Mouse (Mus musculus): Measurements from ENCODE around the gene Elf4.

Elf4 gene

DNA sequence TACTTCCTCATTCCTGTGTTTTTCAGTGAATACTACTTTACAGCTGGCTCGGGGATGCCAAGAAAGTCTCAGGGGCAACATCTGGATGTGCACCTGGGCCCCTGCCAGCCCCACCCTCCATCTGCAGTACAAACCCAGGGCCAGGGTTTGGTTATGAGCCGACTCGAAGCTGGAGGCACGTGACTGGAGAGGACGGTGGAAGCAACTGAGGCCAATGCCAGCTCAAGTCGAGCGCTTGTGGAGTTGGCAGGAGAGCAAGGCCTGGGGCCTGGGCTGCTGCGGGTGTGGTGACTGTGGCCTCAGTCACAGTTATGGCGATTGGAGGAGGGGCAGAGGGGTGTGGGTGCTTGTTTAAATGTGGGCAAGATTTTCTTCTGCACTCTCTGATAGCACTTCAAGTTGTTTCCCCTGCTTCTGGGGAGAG lies 27.4 kb downstream of the Elf4 start:
- DNase-seq: no peak

DNA sequence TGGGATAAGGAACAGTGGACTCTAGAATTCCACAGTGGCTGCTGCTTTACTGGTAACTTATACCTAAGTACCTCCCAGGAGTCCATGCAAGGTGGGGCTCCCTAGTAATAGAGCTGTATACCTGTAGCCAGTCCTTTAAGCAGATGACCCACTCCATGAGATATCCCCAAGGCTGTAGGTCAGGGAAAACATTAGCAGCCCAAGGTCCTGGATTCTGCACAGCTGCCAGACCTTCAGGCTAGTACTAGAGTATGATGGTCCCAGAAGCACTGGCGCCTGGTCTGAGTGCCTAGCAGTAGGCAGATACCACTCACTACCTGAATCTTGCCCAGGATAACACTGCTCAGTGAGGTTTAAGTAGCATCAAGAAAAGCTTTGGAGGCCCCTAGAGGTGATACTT lies 28.7 kb downstream of the Elf4 start:
- no peak for DNase-seq

DNA sequence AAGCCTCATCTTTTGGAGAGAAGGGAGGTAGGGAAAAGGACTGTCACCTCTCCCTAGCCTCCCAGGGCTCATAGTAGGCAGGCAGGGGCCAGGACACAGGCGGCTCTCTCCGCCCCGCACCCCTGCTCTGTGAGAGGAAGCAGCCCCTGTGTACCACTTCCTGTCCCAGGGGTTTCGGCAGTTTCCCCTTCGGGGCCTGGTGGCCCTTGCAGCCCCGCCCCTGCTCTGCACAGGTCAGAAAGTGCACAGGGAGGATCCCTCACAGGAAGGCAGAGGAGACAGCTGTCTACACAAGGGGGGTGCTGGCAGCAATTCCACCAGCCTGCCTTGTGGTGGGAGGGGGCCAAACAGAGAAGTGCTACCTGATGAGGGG lies 29.4 kb downstream of the Elf4 start:
- DNase-seq: no peak

DNA sequence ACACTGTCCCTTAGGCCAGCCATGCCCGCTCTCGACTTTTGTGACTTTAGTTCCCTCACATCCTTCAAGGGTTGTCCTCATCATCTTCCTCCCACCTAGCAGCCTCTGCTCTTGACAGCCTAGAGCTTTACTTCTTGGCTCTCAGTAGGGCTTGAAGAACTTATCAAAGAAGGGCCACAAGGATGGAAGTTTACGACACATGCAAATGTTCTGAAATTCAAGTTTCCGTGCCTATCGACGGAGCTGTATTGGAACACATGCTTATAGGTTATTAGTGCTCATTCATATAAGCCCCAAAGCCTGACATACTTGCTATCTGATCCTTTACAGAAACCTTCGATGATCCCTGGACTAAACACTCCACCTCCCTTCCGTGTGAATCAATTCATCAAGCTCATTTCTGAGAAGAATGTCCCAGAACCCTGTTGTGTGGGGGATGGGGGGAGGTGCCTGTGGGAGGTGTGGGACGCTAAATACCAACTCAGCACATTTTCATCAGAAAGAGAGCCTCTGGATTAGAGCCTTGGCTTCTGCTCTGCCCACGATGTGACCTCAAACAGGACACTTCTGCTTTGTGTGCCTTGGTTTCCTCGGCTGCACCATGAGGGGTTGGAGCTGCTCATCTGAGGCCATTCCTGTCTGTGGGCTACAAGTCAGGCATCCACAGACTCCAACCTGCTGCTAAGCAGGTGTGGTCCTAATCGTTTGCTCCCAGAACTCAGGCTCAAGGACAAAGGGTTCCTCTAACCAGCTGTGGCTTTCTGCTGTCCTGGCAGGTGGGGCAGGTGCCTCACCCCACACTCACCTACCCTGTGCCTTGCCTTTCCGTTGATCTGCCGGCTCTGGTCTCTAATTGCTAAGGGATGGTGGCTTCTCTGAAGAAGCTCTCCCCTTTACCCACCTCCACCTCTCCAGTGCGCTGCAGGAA lies 30.1 kb downstream of the Elf4 start:
- no peak for DNase-seq

DNA sequence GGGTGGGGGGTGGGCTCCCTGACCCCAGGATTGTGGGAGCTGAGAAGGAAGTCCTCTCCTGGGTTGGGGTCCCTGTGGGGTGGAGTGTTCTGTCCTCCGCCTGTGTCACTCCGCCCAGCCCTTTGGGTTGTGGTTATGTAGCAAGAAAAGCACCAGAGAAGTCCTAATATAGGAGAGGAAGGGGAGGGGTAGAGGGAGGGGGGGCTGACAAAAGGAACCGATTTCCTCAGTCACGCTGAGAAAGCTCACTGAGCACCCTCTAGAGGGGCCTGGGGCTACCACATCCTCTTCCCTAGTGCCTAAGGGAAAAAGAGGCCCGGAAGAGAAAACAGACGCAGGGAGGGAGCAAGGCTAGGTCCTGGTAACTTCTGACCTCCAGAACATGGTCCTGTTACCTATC lies 33.4 kb downstream of the Elf4 start:
- no peak for DNase-seq

DNA sequence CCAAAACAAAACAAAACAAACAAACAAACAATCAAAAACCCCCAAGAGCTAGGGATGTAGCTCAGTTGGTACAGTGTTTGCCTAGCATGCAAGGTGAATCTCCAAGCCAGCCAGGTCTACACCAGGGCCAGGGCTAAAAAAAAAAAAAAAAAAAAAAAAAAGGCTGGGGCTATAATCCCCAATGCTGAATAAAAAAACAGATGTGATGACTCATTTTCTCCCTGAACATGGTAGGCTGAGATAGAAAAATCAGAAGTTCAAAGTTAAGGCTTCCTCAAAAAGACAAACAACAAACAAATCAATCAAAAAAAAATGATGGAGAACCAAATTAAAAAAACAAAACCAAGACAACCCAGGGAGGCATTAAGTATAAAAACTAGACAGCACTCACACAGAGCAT lies 33.8 kb downstream of the Elf4 start:
- DNase-seq: no peak

DNA sequence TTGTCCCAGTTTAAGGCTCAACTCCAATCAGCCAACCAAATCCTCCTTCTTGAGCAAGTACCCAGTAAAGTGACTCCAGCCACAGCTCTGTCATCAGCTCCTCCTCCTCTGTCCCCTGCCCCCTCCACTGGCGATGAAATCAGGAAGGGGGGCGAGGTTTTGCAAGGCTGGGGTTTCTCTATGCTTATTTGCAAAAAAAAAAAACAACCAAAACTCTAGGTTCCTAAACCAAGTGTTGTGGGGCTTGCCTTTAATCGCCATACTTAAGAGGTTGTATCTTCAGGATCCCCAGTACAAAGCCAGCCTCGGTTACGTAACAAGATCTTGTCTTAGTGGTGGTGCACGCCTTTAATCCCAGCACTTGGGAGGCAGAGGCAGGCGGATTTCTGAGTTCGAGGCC lies 34.3 kb downstream of the Elf4 start:
- DNase-seq: no peak

DNA sequence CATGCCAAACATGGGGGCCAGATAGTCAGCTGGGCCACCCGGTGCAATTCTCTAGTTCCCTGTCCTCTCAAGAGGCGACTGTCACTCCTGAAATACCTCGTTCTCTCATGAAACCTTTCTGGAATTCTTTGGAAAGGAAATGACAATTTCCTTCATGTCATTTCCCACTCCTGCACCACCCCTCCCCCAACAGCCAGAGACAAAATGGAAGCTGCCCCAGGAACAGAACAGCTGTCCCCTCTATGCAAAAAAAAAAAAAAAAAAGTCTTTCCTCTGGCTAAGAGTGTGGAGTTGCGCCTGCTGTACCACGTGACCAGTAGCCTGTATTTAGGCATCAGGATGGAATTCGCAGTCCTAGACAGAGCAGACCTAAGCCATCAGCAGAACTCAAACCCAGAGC lies 34.7 kb downstream of the Elf4 start:
- DNase-seq: no peak

DNA sequence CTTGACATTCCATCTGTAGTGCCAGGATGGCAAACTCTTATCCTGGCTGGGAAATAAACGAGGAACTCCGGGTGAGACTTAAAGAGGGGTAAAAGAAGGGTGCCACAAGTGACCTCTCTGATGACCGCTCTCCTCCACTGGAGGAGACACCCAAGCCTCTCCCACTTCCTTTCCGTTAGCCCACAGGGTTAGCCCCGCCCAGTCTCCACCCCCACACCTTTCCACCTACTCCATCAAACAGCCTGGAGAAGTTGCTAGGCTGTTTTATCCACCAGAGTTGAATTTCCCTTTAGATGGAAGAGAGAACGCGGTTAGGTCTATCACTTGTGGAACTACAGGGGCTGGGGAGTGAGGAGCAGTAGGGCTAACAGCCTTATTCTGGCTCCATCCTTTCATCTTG lies 37.7 kb downstream of the Elf4 start:
- no peak for DNase-seq

DNA sequence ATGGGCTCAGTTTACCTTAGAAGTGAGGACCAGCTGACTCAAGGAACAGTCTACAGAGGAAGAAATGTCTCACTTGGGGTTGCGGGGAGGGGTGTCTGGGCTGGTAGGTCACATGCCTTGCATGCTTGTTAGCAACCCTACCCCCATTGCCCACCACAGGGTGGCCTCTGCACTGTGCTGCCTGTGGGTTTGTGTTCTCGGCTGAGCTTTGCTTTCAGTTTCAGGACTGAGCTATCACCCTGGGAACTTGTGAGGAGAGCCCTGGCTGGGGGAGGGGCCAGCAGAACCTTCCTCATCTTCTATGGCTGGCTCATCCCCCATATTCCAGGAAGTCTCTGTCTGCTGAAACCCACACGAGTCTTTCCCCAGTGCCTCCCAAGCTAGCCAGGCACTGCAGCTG lies 38.3 kb downstream of the Elf4 start:
- DNase-seq: no peak

DNA sequence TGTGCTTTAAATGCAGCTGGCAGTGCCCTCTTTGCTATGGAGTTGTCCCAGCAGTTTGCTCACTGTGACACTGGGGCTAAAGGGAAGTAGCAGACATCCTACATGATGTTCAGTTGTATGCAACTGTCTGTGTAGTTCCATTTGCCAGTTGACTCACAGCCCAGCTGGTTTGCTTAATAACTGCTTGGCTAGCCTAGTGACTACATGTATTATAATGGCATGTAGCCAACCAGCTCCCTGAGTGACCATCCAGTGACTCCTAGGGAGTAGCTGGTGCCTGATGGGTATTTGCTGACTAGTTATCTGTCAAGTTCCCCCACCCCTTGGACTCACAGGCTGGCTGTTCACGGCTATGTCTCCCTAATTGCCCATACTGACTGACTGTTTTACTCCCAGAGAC lies 39.3 kb downstream of the Elf4 start:
- DNase-seq: no peak

DNA sequence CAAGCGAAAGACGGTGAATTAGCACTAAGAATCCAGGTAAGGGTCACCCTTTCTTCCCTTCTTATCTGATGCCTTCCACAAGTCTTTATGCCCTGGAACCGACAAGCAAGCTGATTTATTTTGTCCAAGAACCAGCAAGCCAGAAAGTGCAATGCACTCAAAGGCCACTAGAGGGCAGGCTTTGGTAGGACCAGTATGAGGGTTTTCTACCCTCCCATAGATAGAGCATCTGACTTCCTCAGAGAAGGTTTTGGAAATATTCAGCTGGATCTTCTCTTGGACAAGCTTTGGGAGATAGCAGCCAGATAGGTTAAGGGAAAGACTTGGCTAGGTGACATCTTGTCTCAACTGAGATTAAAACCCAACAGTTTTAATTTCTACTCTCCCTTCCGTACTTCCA lies 39.9 kb downstream of the Elf4 start:
- DNase-seq: peak; percentile 68

DNA sequence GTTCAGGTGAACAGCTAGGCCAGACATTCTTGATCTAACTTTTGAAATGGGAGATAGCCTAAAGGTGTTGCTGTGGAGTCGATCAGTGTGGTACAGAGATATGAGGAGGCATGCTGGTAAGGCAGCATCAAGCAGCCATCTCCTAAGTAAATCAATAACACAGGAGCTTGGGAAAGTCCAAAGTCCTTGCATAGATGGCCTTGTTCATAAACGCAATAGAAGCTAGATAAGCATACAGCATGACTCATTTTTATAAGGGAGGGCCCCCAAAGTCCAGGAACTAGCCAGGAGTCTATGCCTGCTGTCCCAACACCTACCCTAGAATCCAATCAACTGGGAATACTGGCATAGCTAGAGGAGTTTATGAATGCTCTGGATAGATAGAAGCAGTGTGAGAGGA lies 44.5 kb downstream of the Elf4 start:
- no peak for DNase-seq

DNA sequence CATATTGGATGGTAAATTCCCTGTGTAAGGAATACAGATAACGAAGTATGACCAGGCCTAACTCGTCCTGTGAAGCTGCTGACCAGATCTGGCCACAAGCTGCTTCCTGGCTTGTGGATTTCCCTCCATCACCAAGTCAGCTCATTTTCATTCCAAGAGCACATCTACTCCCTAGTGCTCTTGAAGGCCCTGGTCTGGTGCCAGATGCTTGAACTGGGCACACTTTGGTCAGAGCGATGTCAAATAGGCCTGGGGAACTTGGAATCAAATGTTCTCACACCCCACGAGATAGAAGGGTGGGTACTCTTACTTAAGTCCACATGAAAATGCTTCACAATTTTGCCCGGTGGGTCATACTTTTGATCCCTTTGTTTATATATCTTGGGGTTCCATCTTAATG lies 48.6 kb downstream of the Elf4 start:
- DNase-seq: no peak

DNA sequence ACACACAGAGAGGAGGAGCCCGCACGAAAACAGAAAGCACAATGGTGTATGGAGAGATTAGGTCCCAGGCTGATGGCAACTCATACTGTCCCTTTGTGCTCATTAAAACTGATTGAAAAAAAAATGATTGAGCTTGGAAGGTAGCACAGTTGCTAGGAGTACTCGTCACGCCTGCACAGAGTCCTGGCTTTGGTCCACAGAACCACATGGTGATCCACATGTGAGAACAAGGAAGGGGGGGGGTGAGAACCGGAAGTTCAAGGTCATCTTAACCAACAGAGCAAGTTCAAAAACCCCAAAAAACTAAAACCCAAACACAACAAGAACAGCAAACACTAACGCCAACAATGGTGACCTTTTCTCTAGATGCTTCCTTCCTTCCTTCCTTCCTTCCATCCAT lies 50.3 kb downstream of the Elf4 start:
- no peak for DNase-seq

DNA sequence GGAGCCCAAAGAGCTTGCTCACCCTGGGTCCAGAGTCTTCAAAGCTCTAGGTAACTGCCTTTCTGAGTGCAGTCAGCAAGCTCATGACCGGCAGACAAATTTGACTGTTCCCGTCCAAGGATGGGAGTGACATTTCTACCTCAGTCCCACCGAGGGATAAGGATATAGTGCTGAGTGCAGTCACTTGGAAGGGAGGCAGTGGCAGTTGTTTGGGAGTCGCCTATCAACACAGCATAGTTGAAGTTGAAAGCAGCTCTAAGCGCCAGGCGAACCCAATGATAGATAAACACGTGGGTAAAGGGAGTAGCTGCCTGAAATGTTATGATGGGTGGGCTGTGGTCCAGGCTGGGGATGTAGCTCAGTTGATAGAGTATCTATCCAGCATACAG lies 52.5 kb downstream of the Elf4 start:
- DNase-seq: no peak

DNA sequence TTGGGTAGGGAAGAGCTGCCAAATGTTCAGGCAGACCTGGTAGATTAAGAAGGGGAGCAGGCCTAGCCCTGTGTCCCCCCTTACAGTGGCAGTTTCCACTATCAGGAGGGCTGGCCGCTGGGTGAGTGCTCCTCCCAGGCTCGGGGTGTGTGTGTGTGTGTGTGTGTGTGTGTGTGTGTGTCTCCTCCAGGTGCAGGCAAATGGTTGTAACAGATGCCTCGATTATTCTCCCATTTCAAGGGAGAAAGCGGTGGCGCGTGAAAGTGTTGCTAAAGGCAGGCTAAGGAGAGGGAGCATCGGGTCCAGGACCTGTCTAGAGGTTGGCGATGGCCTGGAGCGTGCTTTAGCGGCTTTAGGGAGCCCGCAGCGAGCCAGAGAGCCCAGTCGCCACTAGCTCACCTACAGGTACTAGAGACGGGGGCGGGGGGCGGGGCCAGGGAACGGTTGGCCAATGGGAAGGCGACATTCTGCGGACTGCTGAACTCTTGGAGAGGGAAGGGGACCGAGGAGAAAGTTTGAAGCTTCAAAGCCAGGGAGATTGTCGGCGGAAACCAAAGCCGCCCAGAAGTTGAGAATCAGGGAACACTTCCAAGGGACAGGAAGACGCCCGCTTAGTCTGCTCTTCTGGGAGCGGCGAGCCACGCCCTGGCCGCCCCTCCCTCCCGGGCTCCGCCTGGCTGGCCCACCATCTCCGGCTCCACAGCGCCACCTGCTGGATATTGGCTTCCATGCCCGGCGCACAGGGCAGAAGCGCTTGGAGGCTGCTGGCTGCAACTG lies 53.1 kb downstream of the Elf4 start:
- peak; percentile 82 for DNase-seq

DNA sequence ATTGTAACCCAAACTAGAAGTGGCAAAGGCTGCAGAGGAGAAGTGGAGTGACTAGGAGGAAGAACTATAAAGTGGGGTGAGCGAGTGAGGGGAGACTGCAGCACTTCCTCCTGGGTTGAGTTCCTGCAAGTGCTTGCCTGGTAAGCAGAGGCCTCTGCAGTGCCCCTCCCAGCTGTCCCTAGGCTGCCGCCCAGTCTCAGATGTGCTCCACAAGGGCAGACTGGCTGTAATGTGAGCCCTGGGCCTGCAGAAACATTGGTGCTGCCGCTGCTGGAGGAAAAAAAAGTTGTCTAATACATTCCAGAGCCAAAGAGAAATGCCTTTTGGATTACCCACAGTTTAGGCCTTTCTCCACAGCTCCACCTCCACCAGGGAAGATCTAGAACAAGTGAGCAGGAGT lies 57.8 kb downstream of the Elf4 start:
- no peak for DNase-seq

DNA sequence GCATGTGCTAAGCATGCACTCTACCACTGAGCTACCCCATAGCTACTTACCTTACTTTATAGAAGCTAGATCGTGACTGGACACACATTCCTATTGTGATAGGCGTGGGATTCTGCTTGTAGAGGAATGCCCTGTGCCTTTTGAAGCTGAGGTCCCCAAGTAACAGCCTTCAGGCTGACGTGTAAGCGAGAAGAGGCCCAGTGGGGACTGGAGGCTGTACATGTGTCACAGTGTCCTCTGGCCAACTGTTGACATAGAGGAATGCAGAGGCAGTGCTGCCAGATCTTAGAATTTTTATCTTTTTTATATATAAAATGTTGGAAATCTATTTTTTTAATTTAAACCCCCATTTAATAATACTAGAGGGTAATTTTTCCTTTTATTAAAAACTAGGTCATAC lies 62.9 kb downstream of the Elf4 start:
- DNase-seq: no peak

DNA sequence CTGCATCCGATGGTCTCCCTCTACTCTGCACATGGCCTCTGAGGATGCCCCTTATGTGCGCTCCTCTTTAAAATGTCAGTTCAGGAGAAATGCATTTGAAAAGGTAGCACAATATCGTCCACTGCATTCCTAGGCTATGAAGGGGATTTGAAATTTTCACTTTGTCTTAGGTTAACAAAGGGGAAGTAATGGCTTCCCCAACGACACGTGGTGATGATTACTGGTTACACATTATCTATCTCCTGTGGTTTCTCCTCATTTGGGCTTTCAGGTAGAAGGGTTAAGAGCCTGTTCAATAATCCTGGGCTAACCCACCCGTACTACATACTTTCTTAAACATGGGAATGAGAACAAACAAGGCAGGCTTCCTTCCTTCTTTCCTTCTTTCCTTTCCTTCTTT lies 73.6 kb downstream of the Elf4 start:
- no peak for DNase-seq

DNA sequence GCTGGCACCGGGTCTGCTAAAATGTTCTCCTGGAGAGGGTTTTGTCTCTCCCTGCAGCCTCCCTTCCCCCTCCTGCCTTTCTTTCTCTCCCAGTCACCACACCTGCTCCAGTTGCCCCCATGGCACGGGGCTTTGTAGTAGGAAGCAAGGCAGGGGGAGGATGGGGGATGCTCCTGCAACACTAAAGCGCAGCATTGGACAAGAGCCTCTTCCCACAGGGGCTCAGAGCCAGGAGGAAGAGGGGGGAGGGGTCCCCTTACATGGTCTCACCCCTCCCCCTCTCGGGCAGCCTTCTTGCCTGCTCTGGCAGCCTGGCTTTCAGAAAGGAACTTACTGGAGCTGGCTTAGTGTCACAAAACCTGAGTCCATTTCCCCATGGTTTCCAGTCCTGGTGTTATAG lies 77.0 kb downstream of the Elf4 start:
- DNase-seq: no peak

DNA sequence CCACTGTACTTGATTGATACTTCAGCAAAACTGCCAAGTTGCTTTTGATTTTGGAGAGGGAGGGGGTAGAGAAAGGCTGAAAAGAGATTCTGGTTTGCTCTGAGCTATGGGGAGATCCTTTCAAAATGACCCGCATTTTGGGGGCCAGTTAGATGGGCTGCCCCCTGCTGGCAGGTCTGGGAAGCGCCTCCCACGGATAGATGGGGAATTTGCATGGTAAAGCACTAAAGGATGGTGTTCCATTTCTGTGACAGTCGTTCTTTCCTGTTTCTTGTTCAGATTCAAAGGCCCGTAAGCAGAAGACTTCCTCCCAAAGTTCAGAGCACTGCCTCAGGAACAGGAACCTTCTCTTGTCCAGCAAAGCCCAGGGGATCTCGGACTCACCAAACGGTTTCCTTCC lies 79.3 kb downstream of the Elf4 start:
- DNase-seq: peak; percentile 36

DNA sequence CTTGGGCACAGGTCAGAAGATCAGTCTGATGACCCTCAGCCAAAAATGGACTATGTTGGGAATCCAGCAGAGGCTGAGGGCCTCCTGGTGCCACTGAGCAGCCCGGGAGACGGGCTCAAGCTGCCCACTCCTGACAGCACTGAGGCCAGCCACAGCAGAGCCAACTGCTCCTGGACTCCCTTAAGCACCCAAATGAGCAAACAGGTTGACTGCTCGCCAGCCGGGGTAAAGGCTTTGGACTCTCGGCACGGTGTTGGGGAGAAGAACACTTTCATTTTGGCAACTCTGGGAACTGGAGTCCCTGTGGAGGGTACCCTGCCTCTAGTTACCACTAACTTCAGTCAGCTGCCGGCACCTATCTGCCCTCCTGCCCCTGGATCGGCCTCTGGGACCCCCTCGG lies 95.1 kb downstream of the Elf4 start:
- DNase-seq: no peak

DNA sequence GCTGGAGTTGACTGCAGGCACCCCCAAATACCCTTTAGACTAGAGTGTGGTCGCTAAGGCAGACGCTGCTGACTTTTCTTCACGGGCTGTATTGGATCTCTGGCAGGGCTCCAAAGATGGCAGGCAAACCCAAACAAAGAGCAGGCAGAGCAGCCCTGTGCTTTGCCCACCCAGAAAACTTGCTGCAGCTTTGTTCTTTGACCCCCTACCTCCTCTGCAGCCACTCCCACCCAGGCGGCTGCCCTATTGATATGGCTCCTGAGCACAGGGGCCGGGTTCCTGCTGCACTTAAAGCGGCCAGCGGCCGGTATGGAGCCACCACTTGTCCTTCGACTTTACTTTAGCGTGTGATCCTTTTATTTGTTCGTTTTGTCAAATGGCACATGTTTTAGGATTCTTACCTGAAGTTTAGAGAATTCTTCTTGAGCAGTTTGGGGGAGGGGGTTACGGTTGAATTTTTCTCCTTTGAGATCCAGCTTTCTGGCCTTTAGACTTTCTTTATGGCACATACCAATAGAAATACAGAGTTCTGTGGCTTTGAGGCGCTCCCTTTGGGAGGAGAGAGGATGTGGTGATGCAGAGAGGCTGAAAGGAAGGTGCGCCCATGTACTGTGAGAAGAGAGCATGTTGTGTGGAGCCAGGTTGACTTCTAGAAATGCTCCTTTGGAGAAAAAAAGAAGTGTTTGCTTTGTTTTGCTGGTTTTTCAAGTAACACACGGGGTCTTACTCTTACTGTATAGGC lies 96.9 kb downstream of the Elf4 start:
- no peak for DNase-seq
